24 mouse cellular contexts compared by ENCODE assay signal in the genomic region with DNA sequence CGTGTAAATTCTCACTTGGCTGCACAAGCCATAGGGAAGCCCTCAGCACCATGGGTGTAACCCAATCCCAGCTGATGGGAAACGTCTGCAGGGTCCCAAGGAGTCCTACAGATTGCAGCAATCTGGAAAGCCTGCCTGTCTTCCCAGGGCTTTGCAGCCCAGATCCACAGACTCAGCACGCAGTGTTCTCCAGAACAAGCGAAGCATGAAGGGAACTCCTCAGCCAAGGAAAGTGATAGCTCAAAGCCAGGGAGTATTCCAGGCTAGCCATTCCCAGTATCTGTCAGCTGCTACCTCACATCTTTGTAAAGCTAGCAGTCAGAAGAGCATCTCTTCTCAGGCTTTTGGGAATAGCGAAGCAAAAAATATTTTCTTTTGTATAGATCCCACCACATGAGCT.
DNase-seq lines count a peak whose midpoint lies in the region; ATAC-seq lines count a peak whose summit lies in the region.
"Had no signal": no experiment of that assay in that cellular context is flagged by ENCODE, and none has a peak within 500 bp of the region (broad histone marks: within the 10 kb centered on the region; RNA-seq: fewer than 3 reads in every experiment).

No protein-coding gene starts in this region.

- peak; percentile 95 for DNase-seq in heart, adult 11 months
- DNase-seq in heart, embryonic 10.5 days (ENCODE audit: low spot score), result no peak
- DNase-seq in embryonic facial prominence, embryonic 10.5 days (ENCODE audit: low spot score), result no peak
- no peak for DNase-seq in limb, embryonic 10.5 days (ENCODE audit: low spot score)
- no peak for DNase-seq in left cerebral cortex, adult 9 months (ENCODE audit: low spot score in 2 of 2)
- DNase-seq: adrenal gland, postnatal 25 days; cerebellum, adult 11-12 months; cerebellum, adult 9-11 months; liver, embryonic 13.5 days; lung, adult 18-20 months; right cerebral cortex, postnatal 25 days; spleen, adult 18-20 months; thymus, adult 2 months; thymus, postnatal 36 days had no signal

- H3K27me3 ChIP-seq in heart, embryonic 10.5 days (ENCODE audit: insufficient read depth, poor library complexity, severe bottlenecking), result no peaks in the 10 kb centered on the region
- no peaks in the 10 kb centered on the region for H3K27me3 ChIP-seq in kidney, embryonic 16.5 days (ENCODE audit: insufficient read depth, low read length)
- no peaks in the 10 kb centered on the region for H3K27me3 ChIP-seq in kidney, embryonic 14.5 days (ENCODE audit: control insufficient read depth, insufficient read depth, low read length)
- no peaks in the 10 kb centered on the region for H3K27me3 ChIP-seq in embryonic facial prominence, embryonic 10.5 days (replicated peaks; ENCODE audit: low read depth, poor library complexity, severe bottlenecking)
- H3K27me3 ChIP-seq in limb, embryonic 10.5 days (ENCODE audit: low read depth, poor library complexity, severe bottlenecking), result no peaks in the 10 kb centered on the region
- H3K27me3 ChIP-seq: heart, embryonic 12.5 days; hindbrain, embryonic 15.5 days; limb, embryonic 15.5 days; liver, embryonic 13.5 days; midbrain, embryonic 15.5 days; neural tube, embryonic 15.5 days had no signal

- H3K9me3 ChIP-seq in heart, embryonic 10.5 days, result no peaks in the 10 kb centered on the region
- H3K9me3 ChIP-seq in kidney, embryonic 16.5 days (ENCODE audit: low read length), result no peaks in the 10 kb centered on the region
- no peaks in the 10 kb centered on the region for H3K9me3 ChIP-seq in kidney, embryonic 14.5 days (ENCODE audit: control insufficient read depth, low read length)
- no peaks in the 10 kb centered on the region for H3K9me3 ChIP-seq in embryonic facial prominence, embryonic 10.5 days
- H3K9me3 ChIP-seq in limb, embryonic 10.5 days (replicated peaks), result no peaks in the 10 kb centered on the region
- H3K9me3 ChIP-seq: heart, embryonic 12.5 days; hindbrain, embryonic 15.5 days; limb, embryonic 15.5 days; liver, embryonic 13.5 days; midbrain, embryonic 15.5 days; neural tube, embryonic 15.5 days had no signal

- ATAC-seq in kidney, embryonic 16.5 days (ENCODE audit: low FRiP score, low TSS enrichment), result peak; percentile 46; the same call in 1 of the 2 replicates
- no peak for ATAC-seq in kidney, embryonic 14.5 days (ENCODE audit: low FRiP score, low TSS enrichment)
- ATAC-seq: forebrain, embryonic 14.5 days; lung, postnatal 0 days; midbrain, embryonic 15.5 days had no signal

- no peak overlapping the region for H3K27ac ChIP-seq in heart, embryonic 10.5 days
- no peak overlapping the region for H3K27ac ChIP-seq in kidney, embryonic 16.5 days (ENCODE audit: low read length)
- H3K27ac ChIP-seq in kidney, embryonic 14.5 days (ENCODE audit: low read depth, low read length), result no peak overlapping the region
- peak overlapping the region; percentile 32; the same call in 1 of the 2 replicates for H3K27ac ChIP-seq in embryonic facial prominence, embryonic 10.5 days (replicated peaks)
- H3K27ac ChIP-seq in limb, embryonic 10.5 days, result peak overlapping the region; percentile 32; the same call in 1 of the 2 replicates
- H3K27ac ChIP-seq: hindbrain, embryonic 15.5 days; liver, embryonic 13.5 days; macrophage; midbrain, embryonic 15.5 days; neural tube, embryonic 15.5 days had no signal

- 0 out of 2 replicates have a peak, but pooled peaks cover 5% of the 10 kb centered on the region for H3K4me1 ChIP-seq in heart, embryonic 10.5 days
- H3K4me1 ChIP-seq in kidney, embryonic 16.5 days (ENCODE audit: insufficient read depth, low read length), result no peaks in the 10 kb centered on the region; the same call in 1 of the 2 replicates
- 0 out of 2 replicates have a peak, but pooled peaks cover 3% of the 10 kb centered on the region for H3K4me1 ChIP-seq in kidney, embryonic 14.5 days (ENCODE audit: control insufficient read depth, insufficient read depth, low read length)
- peaks cover 40% of the 10 kb centered on the region for H3K4me1 ChIP-seq in embryonic facial prominence, embryonic 10.5 days
- peaks cover 47% of the 10 kb centered on the region for H3K4me1 ChIP-seq in limb, embryonic 10.5 days
- H3K4me1 ChIP-seq: heart, embryonic 12.5 days; liver, embryonic 13.5 days; midbrain, embryonic 15.5 days had no signal

- H3K9ac ChIP-seq in kidney, embryonic 16.5 days (replicated peaks; ENCODE audit: low read length), result no peak overlapping the region
- no peak overlapping the region for H3K9ac ChIP-seq in kidney, embryonic 14.5 days (ENCODE audit: low read depth, low read length)
- H3K9ac ChIP-seq: heart, embryonic 12.5 days; hindbrain, embryonic 15.5 days; limb, embryonic 15.5 days; liver, embryonic 13.5 days; midbrain, embryonic 15.5 days; neural tube, embryonic 15.5 days had no signal

- H3K4me3 ChIP-seq in heart, embryonic 10.5 days, result no peak overlapping the region
- no peak overlapping the region for H3K4me3 ChIP-seq in kidney, embryonic 16.5 days (ENCODE audit: low read length)
- no peak overlapping the region for H3K4me3 ChIP-seq in kidney, embryonic 14.5 days (ENCODE audit: low read length)
- no peak overlapping the region for H3K4me3 ChIP-seq in embryonic facial prominence, embryonic 10.5 days
- no peak overlapping the region for H3K4me3 ChIP-seq in limb, embryonic 10.5 days
- H3K4me3 ChIP-seq: heart, embryonic 12.5 days; hindbrain, embryonic 15.5 days; limb, embryonic 15.5 days; liver, embryonic 13.5 days; midbrain, embryonic 15.5 days; neural tube, embryonic 15.5 days had no signal

- whole genome bisulfite sequencing in heart, embryonic 10.5 days, result 62% methylated on average over 5 of the region's 5 CpGs
- 45% methylated on average over 5 of the region's 5 CpGs for WGBS in kidney, embryonic 16.5 days
- 39% methylated on average over 5 of the region's 5 CpGs for WGBS in kidney, embryonic 14.5 days
- WGBS in embryonic facial prominence, embryonic 10.5 days, result 58% methylated on average over 5 of the region's 5 CpGs
- WGBS in limb, embryonic 10.5 days, result 71% methylated on average over 5 of the region's 5 CpGs

- no peaks in the 10 kb centered on the region for H3K36me3 ChIP-seq in heart, embryonic 10.5 days
- no peaks in the 10 kb centered on the region for H3K36me3 ChIP-seq in kidney, embryonic 16.5 days (ENCODE audit: insufficient read depth, low read length)
- no peaks in the 10 kb centered on the region for H3K36me3 ChIP-seq in kidney, embryonic 14.5 days (ENCODE audit: control insufficient read depth, insufficient read depth, low read length)
- no peaks in the 10 kb centered on the region for H3K36me3 ChIP-seq in embryonic facial prominence, embryonic 10.5 days (replicated peaks)
- H3K36me3 ChIP-seq in limb, embryonic 10.5 days, result no peaks in the 10 kb centered on the region
- H3K36me3 ChIP-seq: heart, embryonic 12.5 days; hindbrain, embryonic 15.5 days; limb, embryonic 15.5 days; liver, embryonic 13.5 days; midbrain, embryonic 15.5 days; neural tube, embryonic 15.5 days had no signal

- H3K4me2 ChIP-seq in kidney, embryonic 16.5 days (replicated peaks; ENCODE audit: low read depth, low read length), result no peak overlapping the region
- no peak overlapping the region for H3K4me2 ChIP-seq in kidney, embryonic 14.5 days (replicated peaks; ENCODE audit: low read depth, low read length)
- H3K4me2 ChIP-seq: heart, embryonic 12.5 days; hindbrain, embryonic 15.5 days; limb, embryonic 15.5 days; liver, embryonic 13.5 days; midbrain, embryonic 15.5 days; neural tube, embryonic 15.5 days had no signal

Comparison
In these comparisons a context has a peak if more than half of its experiments do, and no peak if none do; other contexts are left out.
1. H3K27ac ChIP-seq: peak in embryonic facial prominence, embryonic 10.5 days (single experiment) and limb, embryonic 10.5 days (single experiment); none in heart, embryonic 10.5 days (single experiment), kidney, embryonic 16.5 days (single experiment) and kidney, embryonic 14.5 days (single experiment).